Mouse (Mus musculus): ENCODE data around the gene Rbm4b.

GRCm38 (mm10) chr19:4747631-4748312 lies 8.5 kb upstream of the Rbm4b start:
- TF ChIP-seq CTCF (IDR thresholded peaks at IDR 0.05; ENCODE audit: low read depth, low read length) (no peak), POLR2A (IDR thresholded peaks at IDR 0.05; ENCODE audit: extremely low read depth, insufficient read depth, low read length) (no peak)

Measured in liver, adult 2 months (tissue).